Mouse (Mus musculus) induced T-regulatory cell, adult 2 months (primary cell): ENCODE results near the gene Spata33.
"Not testable (repeated sequence)": the region's sequence is repeated elsewhere in the genome, so short reads cannot be mapped to it uniquely, and the experiment has no call there.

Source experiments
- DNase-seq: peaks from one replicate; pipeline ENCODE4 v3.0.0-alpha.2; 2012; ENCODE audit warnings: low read depth

The Spata33 gene

DNA sequence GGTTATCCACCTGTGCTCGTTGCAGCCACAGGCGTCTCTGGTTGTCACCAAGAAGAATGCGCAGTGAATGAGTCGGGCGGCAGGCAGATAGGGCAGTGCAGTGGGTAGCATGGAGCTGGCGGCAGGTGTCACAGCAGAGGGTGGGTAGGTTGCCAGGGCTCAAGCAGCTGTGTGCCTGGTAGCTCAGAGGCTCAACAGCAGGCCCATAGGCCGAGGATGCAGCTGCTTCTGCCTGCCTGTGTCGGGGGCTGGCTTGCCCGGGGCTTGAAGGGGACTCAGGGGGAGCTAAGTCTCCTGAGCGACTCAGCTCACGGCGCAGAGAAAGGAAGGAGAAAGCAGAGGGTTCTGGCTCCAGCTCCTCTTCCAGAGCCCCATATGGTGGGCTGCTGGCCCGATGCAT is 20.7 kb downstream of the Spata33 start:
- DNase-seq, result no peak

DNA sequence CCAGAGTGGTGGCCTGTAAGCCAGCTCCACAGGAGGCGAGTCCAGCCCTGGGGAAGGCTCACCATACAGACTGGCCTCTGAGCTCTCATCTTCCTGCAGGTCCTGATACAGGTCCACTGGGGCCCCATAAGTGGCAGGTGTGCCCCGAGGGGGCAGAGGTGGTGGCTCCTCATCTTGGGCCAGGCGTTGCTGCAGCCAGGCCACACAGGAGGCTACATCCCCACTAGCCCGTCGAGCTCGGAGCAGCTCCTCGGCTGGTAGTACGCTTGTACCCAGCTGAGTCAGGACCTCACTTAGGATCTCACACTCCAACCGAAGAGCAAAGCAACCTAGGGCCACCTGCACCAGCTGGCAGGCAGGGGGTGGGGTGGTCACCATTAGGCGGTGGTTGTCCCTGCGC is 21.1 kb downstream of the Spata33 start:
- DNase-seq, result no peak

DNA sequence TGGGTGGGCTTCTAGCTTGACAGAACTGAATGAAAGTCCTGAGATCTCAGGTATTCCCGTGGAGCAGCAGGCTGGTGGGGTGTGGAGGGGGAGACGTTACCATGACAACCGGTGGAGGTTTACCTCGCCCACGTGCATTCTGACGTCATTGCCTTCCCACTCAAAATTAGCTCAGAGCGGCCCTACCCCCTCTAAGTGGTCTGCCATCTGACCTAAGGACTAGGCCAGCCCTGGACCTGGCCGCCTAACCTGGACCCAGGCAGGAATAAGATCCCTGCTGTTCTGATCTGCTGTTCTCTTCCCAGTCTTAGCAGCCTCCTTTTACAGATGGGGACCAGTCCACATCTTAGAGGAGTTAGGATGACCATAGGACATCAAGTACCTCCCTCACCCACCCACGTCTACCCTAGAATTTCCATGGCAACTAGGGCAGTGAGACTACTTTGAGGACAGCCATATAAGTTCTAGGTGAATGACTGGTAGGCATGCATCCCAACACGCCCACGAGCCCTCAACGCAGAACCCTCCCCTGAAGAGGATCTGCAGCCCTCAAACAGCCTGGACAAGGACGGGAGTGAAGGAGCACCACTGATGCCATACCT is 22.4 kb downstream of the Spata33 start:
- DNase-seq, result peak; percentile 56

DNA sequence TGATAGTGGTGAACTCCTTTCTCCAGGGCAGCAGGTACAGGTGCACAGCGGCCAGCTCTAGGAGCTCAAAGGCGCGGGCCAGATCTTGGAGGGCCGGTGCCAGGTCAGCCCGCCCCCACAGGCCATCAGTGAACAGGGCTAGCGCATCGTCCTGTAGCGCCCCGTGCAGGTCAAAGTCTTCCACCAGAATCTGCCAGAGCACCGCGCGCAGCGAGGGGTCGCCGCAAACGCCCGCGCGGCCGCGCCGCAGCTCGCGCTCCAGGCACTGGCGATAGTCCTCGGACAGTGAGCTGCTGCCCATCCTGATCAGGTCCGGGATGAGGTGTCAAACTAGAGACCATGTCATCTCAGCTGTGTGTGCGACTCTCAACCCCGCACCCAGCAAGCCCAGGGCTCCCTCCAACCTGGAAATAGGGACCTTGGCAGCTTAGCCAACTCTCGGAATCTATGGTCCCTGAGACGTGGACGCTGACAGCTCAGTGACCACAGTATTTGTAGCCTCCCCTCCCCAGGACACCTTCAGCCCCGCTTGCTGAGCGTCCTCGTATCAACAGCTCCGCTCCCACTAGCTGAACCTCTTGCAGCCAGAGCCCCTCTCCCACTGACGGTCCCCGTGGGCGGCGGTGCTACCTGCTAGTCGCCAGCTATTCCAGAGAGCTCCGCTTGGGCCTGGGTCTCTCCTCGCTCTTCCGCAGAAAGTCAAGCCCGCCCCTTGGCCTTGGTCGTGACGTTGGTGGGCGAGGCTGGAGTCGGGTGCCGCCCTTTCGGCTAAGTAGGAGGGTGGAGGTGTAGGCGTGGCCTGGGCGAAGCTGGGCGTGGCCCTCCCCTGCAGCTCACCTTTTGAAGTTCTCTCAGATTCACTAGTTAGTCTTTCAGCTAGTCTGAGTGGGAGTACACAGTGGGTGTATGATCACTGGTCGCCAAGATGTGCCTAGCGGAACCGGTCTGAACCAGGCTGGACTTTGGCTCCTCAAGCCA is 23.2 kb downstream of the Spata33 start, which contains the start of gene Spata2l:
TSS of gene Spata2l (minus strand) at position 714 of the 978 bp plus-strand sequence.
- peak; percentile 96 for DNase-seq

DNA sequence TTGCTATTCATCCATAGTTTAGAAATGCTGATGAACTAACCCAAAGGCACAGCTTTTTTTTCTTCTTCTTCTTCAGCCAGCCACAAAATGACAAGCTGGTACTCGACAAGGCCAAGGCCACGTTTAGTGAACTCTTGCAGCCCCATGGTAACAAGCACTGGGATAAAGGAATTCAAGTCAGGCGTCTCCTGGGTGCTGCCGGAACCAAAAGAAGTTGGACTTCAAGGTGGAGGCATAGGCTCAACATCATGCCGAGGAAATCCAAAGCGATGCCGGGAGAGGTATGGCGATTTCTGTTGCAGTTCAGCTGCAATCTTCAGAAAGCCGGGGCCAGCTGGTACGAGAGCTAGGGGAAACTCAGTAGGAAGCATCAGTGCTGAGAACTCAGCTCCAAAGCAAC is 26.8 kb downstream of the Spata33 start:
- no peak for DNase-seq

DNA sequence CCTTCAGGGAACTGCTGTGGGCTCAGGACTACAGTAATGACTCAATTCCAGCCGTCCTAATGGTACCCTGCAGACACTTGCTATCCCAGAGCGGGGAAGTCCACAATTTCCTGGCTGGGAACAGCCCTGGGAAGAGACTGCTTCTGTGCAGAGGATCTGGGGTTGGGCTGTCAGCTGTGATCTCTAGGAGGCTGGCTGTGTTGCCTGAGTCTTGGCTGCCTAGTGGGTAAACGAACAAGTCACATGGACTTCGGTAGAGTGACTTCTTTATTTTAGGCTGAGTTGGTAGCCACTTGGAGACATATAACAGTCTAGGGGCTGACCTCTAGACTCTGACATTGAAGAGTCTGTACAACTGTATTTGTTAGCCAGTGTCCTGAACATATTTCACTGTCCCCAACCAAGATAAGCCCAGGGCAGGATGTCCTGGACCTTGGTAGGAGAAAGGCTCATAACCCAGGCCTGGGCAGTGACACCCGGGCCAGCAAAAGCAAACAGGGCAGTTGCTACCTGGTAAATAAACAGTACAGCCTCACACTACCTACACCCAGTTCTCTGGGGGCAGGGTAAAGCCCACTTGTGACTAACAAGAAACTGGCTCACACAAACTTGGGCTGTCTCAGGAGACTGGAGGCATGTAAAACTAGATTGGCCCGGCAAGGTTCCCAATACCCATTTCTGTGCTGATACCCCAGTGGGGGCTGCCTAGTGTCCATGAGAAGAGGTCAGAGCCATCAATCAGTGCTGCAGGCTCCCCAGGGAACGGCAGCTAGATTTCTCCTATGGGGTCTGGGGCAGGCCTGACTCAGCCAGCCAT is 29.7 kb downstream of the Spata33 start:
- no peak for DNase-seq

DNA sequence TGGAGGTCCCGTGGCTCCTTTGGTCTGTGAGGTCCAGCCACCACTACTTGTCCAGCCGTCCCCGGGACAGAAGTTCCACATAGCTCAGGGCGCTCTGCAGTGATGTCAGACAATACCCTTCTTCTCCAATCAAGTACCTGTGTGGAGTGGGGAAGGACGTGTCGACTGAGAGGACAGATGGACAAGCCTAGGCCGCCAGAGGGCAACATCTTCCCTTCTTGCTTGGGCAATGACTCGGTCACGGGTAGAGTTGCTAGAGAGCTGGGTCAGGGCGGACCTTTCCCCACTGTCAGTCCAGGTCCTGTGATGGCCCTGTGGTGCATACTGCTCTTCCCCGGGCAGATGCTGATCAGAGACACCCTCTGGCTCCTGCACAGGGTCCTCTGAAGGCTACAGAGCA is 30.4 kb downstream of the Spata33 start:
- no peak for DNase-seq

DNA sequence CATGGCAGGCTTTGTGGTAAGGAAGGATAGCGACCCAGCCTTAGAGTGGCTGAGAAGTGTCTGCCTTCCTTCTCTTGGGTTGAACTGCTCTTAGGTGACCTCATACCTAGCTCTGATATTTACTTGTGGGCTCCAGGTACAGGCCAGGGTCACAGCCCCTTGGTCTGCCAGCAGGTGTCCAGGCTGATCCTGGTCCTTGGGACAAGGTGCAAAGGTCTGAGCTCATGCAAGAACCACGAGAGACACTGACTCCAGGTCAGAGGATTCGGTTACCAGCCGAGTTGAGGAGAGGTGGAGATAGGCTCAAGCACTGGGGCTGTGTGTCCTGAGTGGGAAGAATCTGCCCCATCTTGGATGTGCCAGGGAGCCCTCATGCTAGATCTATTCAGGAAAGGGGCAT is 31.8 kb downstream of the Spata33 start:
- no peak for DNase-seq

DNA sequence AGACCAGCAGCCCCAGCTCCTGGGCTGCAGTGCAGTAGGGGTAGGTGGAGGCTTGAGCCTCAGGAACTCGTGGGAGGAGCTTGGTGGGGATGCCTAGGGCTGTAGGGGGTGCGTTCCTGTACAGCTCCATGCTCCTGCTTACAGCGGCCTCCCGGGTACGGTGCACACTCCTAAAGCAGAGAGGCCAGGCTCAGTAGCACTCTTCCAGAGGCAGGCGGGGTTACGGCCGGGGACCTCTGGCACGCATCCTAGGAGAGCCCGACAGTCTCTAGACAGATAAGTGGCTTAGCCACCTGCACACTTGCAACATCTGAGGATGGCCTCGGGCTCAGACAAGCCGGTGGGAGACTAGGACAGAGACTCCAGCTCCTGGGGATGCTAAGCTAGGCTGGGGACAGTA is 32.9 kb downstream of the Spata33 start:
- no peak for DNase-seq

DNA sequence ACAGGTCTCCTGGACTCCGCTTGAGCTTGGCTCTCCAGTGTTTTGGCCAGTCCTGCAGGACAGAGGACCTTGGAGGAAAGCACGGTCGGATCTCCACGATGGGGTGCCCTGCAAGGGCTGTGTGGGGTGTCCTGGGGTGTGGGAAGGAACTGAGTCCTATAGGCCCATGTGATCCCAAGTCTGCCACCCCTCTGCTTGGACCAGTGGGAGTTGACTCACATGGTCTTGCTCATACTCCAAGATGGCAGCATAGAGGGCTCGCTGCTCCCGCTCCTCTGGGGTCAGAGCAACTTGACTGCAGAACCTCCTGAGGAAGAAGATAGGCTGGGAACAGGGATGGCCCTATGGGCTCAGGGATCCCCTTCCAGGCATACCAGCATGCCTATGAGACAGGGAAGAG is 35.1 kb downstream of the Spata33 start:
- no peak for DNase-seq

DNA sequence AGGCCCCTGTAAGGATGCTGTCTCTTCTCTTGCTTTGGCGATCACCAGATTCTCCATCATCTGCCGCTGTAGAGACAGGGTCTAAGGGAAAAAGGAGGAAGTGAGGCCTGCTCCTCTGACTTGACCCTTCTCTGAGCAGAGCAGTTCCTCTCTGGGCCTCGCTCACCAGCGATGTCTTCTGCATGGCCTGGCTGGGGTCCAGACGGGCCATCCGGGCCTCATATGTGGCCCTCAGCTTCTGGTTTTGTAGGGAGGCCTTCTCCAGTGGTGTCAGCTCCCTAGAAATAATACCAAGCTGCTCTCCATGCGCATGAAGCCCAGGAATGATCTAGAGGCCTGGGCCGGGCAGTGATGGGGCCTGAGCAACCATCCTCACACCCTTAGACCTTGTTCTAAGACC is 36.0 kb downstream of the Spata33 start:
- DNase-seq, result no peak

DNA sequence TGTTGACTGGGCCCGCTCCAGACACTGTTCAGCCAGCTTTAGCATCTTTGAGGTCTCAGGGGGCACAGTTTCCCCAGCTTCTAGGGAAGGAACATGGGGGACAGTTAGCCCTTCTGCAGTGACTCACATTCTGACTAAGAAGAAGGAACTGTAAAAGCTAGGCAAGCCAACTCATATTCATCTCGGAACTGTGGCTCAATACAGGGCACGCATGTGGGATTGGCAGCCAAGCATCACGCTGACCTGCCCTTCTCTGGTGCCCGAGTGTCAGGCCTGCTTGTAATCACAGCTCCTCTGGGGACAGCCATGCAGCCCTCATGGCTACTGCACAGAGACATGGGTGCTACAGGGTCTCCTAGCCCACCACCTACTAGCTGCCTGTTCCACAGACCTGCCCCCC is 38.3 kb downstream of the Spata33 start:
- DNase-seq, result no peak

DNA sequence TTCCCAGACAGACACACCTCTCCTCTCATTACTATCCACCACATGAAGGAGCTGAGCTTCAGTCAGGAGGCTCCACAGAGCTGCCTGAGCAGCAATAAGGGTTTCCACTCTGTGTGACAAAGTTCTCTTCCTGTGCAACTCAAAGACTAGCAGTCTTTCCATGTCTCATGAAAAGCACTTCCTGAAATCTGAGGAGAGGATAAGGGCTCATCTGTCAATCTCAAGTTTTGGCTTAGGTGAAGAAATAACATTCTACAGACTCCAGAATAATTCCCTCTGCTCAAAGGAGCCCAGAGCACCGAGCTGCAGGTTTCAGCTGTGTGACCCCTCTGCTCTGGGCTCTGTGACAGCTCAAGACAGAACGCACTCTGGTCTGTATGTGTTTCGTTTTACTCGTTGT is 40.3 kb downstream of the Spata33 start:
- DNase-seq, result no peak

DNA sequence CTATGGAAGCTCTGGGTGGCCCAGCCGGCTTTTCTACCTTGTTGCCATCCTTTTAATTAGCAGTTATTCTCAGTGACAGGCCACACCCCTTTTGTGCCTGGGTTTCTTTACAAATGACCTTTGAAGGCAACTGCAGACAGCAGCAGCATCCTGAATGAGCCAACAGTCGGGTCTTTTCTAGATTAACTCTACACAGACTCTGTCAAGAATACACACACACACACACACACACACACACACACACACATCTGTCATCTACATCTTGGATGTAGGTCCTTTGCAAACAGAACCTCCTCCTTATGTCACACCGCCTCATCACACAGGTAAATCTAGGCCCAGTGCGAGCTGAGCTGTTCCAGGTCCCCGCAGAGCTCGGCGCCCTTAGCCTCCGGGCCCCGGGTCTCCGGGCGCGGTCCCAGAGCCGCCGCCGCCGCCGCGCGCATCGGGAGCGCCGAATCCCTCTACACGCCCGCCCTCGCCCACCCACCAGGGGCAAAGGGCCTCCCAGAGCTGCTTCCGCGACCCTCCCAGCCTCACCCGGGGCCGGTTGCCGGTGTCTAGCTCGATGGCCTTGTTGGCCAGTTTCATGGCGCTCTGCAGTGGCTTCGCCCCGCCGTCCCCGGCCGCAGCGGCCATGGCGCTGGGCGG is 40.9 kb downstream of the Spata33 start:
- DNase-seq, result no peak

DNA sequence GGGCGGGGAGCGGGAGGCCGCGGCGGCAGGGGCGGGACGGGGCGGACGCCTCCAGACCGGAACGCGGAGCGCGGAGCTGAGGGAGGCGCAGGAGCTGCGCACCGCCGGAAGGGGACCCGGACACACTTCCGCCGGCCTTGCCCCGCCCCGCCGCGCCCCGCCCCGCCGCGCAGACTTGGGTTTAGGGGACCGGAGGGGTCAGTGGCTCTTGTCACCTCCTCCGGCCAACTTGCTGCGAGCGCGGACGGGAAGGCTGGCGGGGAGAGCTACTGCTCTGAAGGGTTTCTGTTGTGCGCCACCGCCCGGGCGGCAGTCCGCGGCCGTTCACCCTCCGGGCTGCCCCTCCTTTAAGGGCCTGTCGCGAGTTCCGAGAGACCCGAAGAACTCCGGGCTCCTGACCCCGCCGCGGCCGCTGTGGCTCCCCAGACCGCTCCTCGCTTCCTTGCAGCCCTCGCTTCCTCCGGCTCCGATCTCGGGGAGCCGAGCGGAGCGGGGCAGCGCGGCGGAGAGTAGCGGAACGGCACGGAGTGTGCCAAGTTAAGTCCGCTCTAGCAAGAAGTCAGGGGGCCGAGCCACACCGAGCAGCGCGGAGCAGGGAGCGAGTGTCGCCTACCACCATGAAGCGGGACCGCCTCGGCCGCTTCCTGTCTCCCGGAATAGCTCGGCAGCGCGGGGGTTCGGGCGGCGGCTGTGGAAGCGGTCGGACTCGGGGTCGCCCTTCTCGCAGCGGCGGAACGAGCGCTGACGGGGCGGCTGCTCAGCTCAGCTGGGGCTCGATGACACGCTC is 41.7 kb downstream of the Spata33 start, which contains the start of the genes Zfp276 and Vps9d1:
TSS of gene Zfp276 (plus strand) at position 97 of the 787 bp plus-strand sequence.
TSS of gene Vps9d1 (minus strand) at position 250 of the 787 bp plus-strand sequence.
- peak; percentile 91 for DNase-seq

DNA sequence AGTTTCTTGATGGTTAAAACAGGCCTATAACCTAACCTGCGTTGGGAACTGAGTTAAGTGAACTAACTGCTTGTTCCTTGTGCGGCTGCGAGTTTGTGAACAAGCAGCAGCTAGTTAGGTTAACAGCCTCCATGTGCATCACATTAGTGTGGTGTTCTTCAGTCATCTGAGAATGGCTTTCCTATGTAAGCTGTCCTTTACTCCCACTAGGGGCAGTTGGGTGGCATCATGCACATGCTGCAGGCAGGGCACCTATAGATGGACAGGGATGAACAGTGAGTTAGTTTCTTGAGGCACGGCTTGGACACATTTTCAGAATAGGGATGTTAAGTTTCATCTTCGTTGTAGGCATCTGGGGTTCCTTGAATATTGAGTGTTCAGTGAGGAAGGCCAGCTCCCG is 42.5 kb downstream of the Spata33 start:
- peak; percentile 35 for DNase-seq

DNA sequence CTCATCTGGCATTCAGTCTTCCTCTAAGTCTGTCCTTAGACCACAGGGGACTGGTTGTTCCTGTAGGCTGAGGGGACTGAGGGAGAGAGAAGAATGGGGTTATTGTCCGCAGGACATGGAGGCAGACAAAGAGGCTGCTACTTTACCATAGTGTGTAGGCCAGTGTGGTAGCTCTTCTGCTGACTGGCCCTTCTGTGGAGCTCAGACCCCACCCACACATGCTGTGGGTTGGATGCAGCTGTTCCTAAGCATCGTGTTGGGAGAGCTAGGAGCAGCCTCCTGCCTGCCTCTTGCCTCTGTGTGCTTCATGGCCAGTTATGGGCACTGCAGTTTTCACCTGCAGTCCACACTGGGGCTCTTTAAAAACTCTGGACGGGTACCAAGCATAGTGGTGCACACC is 44.5 kb downstream of the Spata33 start:
- DNase-seq, result no peak

DNA sequence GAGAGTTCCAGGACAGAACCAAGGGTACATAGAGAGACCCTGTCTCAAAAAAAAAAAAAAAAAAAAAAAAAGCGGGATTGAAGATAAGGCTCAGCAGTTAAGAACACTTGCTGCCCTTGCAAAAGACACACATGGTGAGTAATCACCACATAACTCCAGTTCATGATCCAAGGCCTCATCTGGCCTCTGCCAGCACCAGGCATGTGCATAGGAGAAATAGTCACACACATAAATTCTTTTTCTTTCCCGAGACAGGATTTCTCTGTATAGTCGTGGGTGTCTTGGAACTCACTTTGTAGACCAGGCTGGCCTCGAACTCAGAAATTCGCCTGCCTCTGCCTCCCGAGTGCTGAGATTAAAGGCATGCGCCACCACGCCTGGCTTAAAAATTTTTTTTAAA is 45.0 kb downstream of the Spata33 start:
- not testable (repeated sequence) for DNase-seq

DNA sequence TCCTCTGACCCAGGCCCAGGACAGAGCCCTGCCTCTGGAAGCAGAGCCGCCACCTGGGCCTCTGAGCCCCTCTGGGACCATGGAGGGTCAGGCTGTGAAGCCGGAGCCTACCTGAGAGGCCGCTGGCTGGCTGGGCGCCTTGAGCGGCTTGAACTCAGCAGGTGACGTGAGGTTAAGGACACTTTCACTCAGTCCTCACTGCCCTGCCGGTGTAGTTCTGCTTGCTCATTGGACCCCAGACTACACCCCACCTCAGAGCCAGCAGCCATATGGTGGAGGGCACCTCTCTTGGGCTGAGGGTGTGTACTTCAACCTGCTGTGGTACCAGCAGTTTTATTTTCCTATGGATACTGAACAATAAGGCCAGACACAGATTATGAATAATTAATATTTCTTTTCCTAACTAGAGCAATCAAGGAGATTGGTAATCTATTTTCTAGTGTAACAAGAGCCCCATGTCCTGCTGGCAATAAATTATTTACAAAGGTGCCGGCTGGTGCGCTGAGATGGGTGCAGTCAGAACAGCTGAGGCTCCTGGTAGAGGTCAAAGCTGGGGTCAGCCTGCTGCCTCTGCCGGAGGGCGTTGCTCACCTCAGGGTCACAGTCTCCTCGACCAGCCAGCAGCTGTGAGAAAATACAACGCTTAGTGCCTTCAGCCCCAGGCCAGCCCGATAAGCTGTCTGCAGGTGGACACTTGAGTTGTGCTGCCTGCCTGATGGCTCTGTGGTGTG is 55.5 kb downstream of the Spata33 start:
- DNase-seq, result no peak

DNA sequence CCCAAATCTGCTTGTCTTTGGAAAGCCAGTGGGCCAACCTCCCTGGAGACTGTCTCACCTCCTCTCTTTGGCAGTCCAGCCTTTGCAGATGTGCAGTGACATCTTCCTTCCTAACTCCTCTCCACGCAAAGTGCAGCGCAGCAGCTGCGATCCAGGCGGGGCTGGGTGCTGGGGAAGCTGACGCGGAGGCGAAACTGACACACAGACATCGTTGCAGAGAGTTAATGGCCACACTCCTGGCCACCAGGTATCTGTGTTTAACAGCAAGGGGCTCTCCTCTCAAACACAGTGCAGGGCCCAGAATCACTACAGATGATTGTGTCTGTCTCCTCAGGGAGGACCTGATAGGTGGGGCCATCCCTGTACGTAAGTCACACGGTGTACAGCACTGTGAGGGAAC is 58.5 kb downstream of the Spata33 start:
- DNase-seq, result no peak
